Mouse (Mus musculus): ENCODE results near the gene Rxrb.

Gene Rxrb

DNA sequence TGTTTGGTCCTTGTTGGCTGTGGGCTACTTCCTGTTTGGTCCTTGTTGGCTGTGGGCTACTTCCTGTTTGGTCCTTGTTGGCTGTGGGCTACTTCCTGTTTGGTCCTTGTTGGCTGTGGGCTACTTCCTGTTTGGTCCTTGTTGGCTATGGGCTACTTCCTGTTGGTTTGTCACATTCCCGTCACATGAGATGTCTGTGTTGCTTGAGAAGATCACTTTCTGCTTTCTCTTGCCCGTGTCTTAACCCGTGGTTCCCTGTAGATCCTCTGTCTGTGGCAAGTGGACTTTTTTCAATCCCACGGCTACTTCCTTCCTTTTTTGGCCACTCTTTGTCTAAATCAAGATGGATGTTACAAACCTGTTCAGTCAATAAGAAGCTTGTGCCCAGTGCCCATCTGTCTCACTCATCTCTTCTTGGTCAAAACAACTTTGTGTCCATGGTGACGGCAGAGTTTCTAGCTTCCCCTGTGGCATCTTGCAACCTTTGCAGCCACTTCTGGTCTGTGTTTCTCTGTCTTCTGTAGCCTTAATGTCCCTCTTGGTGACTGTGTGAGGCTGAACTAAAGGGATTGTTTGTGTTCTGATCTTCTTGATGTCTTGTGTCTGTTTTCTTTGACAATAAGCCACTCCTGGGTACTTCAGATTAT is 15.9 kb downstream of the Rxrb start:
- no peak for DNase-seq (ENCODE audit: low read depth, low spot score)

DNA sequence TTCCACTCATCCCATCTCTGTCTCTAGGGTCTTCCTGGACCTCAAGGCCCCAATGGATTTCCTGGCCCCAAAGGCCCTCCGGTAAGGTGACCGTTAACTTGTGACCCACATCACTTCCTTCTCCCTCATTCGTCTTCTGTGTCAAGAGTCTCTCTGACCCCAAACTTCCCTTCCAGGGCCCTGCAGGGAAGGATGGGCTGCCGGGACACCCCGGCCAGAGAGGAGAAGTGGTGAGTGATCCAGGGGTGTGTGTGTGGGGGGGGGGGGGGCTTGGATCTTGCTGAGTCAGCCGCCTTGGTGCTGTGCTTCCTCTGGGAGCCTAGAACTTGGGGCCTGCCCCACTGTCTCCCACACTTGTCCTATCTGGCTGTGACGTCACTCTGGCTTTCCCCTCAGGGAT is 25.6 kb downstream of the Rxrb start:
- DNase-seq (ENCODE audit: low read depth, low spot score), result no peak

DNA sequence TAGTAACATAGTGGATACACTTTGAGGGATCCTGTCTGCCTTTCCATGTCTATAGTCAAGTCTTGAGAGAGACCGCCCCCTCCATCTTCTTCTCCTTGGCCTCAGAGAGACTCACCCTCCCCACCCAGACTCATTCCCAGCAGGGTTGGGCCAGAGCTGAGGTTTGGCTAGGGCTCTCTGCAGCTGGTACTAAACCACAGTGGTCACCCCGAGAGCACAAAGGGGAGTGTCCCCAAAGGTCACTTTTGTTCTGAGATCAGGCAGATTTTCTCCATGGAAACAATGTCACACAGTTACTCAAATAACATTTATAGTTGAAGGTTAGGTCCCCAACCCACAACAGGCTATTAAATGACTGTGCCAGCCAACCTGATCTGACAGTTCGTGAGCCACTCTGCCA is 37.3 kb downstream of the Rxrb start:
- DNase-seq (ENCODE audit: low read depth, low spot score), result no peak

DNA sequence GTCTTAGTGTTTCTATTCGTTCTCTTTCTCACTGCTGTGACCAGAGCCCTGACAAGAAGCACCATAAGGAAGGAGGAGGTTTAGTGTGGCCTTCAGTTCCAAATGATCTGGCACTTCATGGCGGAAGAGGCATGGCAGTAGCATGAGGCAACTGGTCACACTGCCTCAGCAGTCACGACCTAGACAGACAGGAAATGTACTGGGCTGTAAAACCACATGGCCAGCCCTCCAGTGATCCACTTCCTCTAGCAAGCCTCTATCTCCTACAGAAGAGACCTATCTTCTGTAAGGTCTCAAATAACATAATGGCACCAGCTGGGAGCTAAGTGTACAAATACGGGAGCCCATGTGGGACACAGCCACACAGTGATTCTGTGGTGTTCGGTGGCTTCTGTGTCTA is 40.5 kb downstream of the Rxrb start:
- no peak for DNase-seq (ENCODE audit: low read depth, low spot score)

DNA sequence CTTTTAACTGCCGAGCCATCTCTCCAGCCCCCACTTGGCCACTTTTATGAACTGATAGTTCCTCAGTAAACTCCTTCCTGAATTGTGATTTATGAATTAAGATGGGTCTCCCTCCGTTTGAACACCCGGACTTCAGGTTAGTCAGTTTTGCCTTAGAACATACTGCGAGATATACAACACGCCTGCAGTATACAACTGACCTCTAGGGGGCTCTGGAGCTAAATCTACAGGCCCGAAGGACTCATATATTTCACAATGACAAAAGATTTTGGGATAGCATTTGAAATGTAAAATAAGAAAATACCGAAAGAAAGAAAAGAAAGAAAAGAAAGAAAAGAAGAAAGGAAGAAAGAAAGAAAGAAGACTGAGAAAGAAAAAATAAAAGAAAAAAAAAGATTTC is 43.7 kb downstream of the Rxrb start:
- peak; percentile 80 for DNase-seq (ENCODE audit: low read depth, low spot score)

DNA sequence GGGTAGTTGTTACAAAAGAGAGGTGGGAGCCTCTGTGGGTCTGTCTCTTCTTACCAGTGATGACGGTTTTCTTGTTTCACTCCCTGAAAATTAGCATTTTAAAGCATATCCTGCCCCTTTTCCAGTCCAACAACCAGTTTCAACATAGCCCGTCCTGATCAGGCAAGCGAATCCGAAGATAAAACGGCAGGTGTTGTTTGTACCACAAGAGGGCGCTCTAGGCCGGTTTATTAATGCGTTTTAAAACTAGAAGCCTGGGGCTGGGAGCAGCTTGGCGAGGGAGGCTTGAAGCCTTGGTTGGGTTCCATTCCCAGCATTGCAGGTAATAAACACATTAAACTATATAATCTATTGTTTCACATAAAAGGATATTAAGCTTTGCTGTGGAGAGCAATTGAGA is 45.9 kb downstream of the Rxrb start:
- peak; percentile 85 for DNase-seq (ENCODE audit: low read depth, low spot score)

DNA sequence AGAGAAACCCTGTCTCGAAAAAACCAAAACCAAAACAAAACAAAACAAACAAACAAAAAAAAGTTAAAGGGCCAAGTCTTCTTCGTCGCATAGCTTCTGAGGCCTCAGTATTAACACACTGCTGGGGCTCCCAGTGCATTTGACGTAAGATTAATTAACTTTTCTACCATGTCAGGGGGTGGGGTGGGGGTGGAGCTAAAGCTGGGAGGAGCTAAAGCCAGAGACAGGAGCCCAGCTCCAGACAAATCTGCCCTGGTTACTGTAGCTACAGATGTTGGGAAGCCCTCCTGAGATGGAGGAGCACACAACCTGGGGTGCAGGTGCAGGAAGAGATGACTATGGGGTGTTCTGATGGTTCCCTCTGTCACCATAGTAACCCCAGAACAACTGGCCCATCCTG is 46.5 kb downstream of the Rxrb start:
- peak; percentile 56 for DNase-seq (ENCODE audit: low read depth, low spot score)

DNA sequence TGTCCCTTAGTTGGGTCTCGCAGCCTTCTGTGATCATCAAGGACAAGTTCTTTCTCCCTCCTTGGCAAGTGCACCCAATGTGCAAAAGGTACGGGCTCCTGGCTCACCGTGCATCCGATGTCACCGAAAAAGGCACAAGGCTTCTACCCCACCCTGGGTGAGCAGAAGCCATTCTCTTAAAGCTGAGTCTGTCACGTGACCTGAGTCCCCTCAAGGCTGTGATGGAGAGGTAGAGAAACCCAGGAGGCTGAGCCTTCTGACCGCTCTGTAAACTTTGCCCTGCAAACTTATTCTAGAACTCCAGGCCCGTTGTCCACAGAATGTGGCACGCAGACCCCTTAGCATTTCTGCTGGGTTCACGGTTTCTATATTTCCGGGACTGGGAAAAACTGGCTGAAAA is 47.4 kb downstream of the Rxrb start:
- DNase-seq (ENCODE audit: low read depth, low spot score), result no peak

DNA sequence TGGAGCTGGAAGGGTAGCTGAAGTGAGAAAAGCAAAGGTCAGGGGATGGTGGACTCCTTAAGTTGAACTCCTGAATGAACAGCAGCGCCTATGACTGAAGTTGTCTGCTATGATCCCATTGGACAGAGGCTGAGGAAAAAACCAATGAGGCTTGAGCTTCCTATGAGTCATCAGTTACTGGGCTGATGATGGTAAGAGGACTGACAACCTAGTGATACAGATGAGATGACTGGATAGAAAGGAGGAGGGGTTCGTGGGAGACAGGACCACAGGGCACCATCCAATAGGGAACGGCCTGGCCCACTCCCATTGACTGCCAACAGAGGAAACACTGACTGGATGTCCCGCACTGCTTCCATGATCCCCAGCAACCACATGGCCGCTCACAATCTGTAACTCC is 48.0 kb downstream of the Rxrb start:
- peak; percentile 93 for DNase-seq (ENCODE audit: low read depth, low spot score)

DNA sequence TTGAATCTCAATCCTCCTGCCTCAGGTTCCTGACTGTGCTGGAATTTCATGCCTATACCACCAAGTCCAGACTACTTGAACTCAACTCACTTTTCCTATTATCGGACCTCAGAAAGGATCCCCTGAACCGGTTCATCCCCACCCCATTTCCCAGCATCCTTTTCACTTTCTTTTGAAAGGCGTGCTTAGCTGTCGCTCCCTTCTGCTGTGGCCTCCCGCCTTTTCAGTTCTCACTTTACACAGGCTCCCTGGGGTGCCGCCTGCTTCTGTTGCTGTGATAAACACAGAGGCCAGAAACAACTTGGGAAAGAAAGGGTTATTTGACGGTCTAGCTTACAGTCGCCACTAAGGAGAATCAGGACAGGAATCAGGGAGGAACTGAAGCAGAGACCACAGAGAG is 51.5 kb downstream of the Rxrb start:
- peak; percentile 61 for DNase-seq (ENCODE audit: low read depth, low spot score)

DNA sequence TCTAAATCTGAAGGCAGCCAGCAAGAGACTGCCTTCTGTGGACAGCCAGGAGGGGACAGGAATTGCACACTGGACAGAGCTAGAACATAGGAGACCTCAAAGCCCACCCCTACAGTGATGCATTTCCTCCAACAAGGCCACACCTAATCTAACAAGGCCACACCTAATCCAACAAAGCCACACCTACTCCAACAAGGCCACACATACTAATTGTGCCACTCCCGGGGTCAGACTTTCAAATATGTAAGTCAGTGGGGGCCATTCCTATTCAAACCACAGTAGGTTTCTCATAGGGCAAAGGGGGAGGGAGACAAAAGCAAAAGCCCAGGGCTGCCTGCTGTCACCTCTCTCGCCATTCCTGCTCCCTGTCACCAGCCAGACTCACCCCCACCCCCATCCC is 55.8 kb downstream of the Rxrb start:
- DNase-seq (ENCODE audit: low read depth, low spot score), result peak; percentile 83
